Mouse (Mus musculus) stomach, postnatal 0 days (tissue): ENCODE results near the gene Trim11.

Source experiments
- CTCF ChIP-seq: IDR thresholded peaks from 2 replicates; pipeline ENCODE4 v1.5.1; 2016; ENCODE audit warnings: antibody characterized with exemption, low read depth, mild to moderate bottlenecking, moderate library complexity
- EP300 ChIP-seq: optimal IDR thresholded peaks from 2 replicates; pipeline ENCODE3; 2016; ENCODE audit warnings: antibody characterized with exemption

- no peak for TF ChIP-seq CTCF
- TF ChIP-seq EP300 = no peak
Observed at GRCm38 (mm10) chr11:58979661-58980060, 1.8 kb downstream of the Trim11 start.
